Mouse (Mus musculus) heart, embryonic 15.5 days (tissue): ENCODE data around the gene Drc1. TPM values are rescaled to one million over a fixed set of nuclear protein-coding genes. Genes with fewer than 3 reads are reported as not detected.

Source experiments
- ATAC-seq: fragments of 200-750 bp; cut with Nextera tagmentation; replicated peaks from 2 replicates; pipeline ENCODE4 v1.8.0; 2017; ENCODE audit warnings: low read depth, moderate TSS enrichment; ENCODE audit not compliant: insufficient number of reproducible peaks, insufficient read depth, low FRiP score
- H3K27ac ChIP-seq: fragments of 300-500 bp; sonication (generic); 2 replicates; pipeline ENCODE4 v1.5.1; 2015; ENCODE audit warnings: mild to moderate bottlenecking, inconsistent platforms
- H3K27me3 ChIP-seq: fragments of 300-500 bp; sonication (generic); 2 replicates; pipeline ENCODE4 v1.6.1; 2015; ENCODE audit warnings: inconsistent platforms
- H3K36me3 ChIP-seq: fragments of 300-500 bp; sonication (generic); 2 replicates; pipeline ENCODE4 v1.6.1; 2015; ENCODE audit warnings: mild to moderate bottlenecking, inconsistent platforms
- H3K4me1 ChIP-seq: fragments of 300-500 bp; sonication (generic); replicated peaks from 2 replicates; pipeline ENCODE4 v1.6.1; 2015; ENCODE audit warnings: inconsistent platforms
- H3K4me2 ChIP-seq: fragments of 300-500 bp; sonication (generic); 2 replicates; pipeline ENCODE4 v1.6.1; 2015; ENCODE audit warnings: inconsistent platforms, mild to moderate bottlenecking, moderate library complexity
- H3K4me3 ChIP-seq: fragments of 300-500 bp; sonication (generic); 2 replicates; pipeline ENCODE4 v1.5.1; 2015; ENCODE audit warnings: mild to moderate bottlenecking, inconsistent platforms
- H3K9ac ChIP-seq: fragments of 300-500 bp; sonication (generic); 2 replicates; pipeline ENCODE4 v1.6.1; 2015; ENCODE audit warnings: mild to moderate bottlenecking, inconsistent platforms
- H3K9me3 ChIP-seq: fragments of 300-500 bp; sonication (generic); replicated peaks from 2 replicates; pipeline ENCODE4 v1.6.1; 2016; ENCODE audit warnings: inconsistent platforms
- WGBS: fragments of 180-500 bp; shearing (Covaris S2); methylation state at CpG from one replicate; pipeline ENCODE4 v1.1.7; 2015; ENCODE audit warnings: mixed read lengths; 5-methylcytosine and 5-hydroxymethylcytosine counted together
- polyA plus RNA-seq: library from polyadenylated mRNA; unstranded; fragments of >200 nt; fragmentation: Nextera tagmentation; extraction: Ambion mirVana; gene quantifications from 2 replicates; pipeline ENCODE4 v1.2.1, GENCODE M21; 2015

Gene Drc1
- polyA plus RNA-seq, 1 experiment from 2014 or later, result 0.84 TPM

DNA sequence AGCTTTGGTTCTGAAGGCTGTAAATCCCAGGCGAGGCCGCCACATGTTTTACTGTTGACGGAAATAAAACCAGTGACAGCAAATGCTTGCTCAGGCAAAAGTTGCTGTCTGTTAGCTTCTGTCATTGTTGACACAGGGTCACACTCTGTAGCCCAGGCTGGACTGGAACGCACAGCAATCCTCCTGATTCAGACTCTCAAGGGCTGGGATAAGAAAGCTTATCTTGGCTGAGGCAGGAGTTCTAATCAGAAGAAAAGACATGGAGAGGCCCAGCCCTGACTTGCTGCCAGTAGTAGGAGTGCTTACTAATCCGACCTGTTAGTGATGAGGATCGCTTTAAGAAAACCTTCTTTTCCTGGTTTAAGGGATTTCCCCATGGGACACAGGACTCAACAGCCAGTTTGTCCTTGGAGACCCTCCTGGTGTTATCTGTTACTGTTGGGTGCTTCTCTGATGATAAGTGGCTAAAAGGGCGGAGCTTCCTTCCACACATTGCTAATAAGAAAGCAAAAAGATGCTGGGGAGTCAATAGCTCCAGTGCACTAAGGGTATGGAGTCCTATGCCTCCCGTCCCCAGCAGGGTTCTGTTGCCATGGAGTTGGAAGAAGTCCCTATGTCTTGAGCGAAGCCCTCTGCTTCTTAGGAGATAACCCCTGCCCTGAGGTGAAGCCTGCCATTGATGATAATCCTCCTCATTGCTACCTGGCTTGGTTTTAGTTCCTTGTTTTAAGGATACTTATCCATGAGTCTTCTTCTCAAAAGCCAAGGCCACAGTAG is 6.1 kb downstream of the Drc1 start:
- WGBS, result 58% methylated on average over 9 of the region's 9 CpGs
- Histone ChIP-seq H3K27me3 (no peaks in the 10 kb centered on the region), H3K4me2 (no peak overlapping the region), H3K9me3 (no peaks in the 10 kb centered on the region), H3K4me3 (no peak overlapping the region), H3K36me3 (no peaks in the 10 kb centered on the region), H3K9ac (no peak overlapping the region), H3K27ac (no peak overlapping the region), H3K4me1 (no peaks in the 10 kb centered on the region)
- no peak for ATAC-seq

- Histone ChIP-seq H3K36me3 (no peaks in the 10 kb centered on the region), H3K4me1 (peaks cover 8% of the 10 kb centered on the region), H3K9me3 (no peaks in the 10 kb centered on the region), H3K4me2 (no peak overlapping the region), H3K27me3 (peaks cover 18% of the 10 kb centered on the region), H3K9ac (no peak overlapping the region), H3K27ac (no peak overlapping the region), H3K4me3 (no peak overlapping the region)
- no peak for ATAC-seq
- 75% methylated on average over 5 of the region's 5 CpGs for WGBS
Observed at GRCm38 (mm10) chr5:30340815-30341214, 59.6 kb downstream of the Drc1 start.

GRCm38 (mm10) chr5:30341601-30342365 is 60.6 kb downstream of the Drc1 start:
- 77% methylated on average over 11 of the region's 11 CpGs for WGBS

GRCm38 (mm10) chr5:30342601-30343015 is 61.4 kb downstream of the Drc1 start:
- no peak overlapping the region; the same call in 1 of the 2 replicates for H3K9ac ChIP-seq
- WGBS, result 5% methylated on average over 17 of the region's 17 CpGs
- no peak overlapping the region for H3K27ac ChIP-seq
- H3K4me1 ChIP-seq, result peaks cover 8% of the 10 kb centered on the region
- no peaks in the 10 kb centered on the region for H3K36me3 ChIP-seq
- peak overlapping the region; percentile 29 for H3K4me3 ChIP-seq
- ATAC-seq, result no peak; the same call in 1 of the 2 replicates
- H3K9me3 ChIP-seq, result no peaks in the 10 kb centered on the region
- peak overlapping the region; percentile 65 for H3K4me2 ChIP-seq
- peaks cover 18% of the 10 kb centered on the region for H3K27me3 ChIP-seq

More at GRCm38 (mm10) chr5:30341601-30342365, 60.6 kb downstream of the Drc1 start:
- Histone ChIP-seq H3K27ac (no peak overlapping the region), H3K4me1 (peaks cover 8% of the 10 kb centered on the region), H3K9ac (no peak overlapping the region), H3K4me3 (no peak overlapping the region), H3K27me3 (peaks cover 18% of the 10 kb centered on the region), H3K9me3 (no peaks in the 10 kb centered on the region), H3K4me2 (no peak overlapping the region), H3K36me3 (no peaks in the 10 kb centered on the region)
- no peak for ATAC-seq

DNA sequence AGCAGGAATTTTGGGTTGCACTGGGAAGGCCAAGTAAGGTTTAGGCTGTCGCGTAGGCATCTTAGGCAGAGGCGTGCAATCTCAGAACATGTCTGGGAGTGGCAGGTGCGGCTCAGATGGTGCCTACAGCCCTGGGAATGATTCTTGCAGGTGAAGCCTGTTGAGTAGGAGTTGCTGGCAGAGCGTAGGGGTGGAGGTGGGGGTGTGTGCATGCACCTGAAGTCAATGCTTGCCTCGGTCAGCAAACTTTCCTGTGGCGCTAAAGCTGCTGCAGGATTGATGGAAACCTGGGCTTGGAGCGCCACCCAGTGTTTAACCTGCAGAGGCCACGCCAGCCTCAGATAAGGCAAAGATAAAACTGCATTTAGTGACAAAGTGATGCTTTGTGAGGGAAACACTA is 61.9 kb downstream of the Drc1 start:
- Histone ChIP-seq H3K9me3 (no peaks in the 10 kb centered on the region), H3K27me3 (peaks cover 18% of the 10 kb centered on the region), H3K9ac (no peak overlapping the region), H3K27ac (no peak overlapping the region), H3K4me1 (peaks cover 8% of the 10 kb centered on the region), H3K4me2 (peak overlapping the region; percentile 65), H3K36me3 (no peaks in the 10 kb centered on the region), H3K4me3 (peak overlapping the region; percentile 29)
- peak; percentile 58; the same call in 1 of the 2 replicates for ATAC-seq
- WGBS, result 5% methylated on average over 9 of the region's 9 CpGs

DNA sequence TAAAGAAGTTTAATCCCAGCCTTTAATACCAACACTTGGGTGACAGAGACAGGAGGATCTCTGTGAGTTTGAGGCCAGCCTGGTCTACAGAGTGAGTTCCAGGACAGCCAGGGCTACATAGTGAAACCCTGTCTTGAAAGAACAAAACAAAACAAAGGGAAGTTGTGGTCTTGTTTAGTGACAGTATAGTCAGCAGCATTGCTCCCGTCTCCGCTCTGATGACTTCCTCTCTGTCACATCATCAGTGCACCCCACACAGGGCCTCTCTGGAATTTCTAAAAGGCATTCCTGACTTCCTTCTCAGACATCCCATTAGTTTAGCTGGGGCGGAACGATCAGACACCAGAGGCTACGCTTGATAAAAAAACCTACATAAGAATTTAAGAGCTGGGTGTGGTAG is 62.7 kb downstream of the Drc1 start:
- Histone ChIP-seq H3K36me3 (no peaks in the 10 kb centered on the region), H3K9me3 (no peaks in the 10 kb centered on the region), H3K9ac (no peak overlapping the region), H3K4me1 (peaks cover 8% of the 10 kb centered on the region), H3K27ac (no peak overlapping the region), H3K4me3 (no peak overlapping the region), H3K27me3 (peaks cover 18% of the 10 kb centered on the region), H3K4me2 (no peak overlapping the region)
- ATAC-seq, result no peak
- WGBS, result 34% methylated on average over 5 of the region's 5 CpGs

GRCm38 (mm10) chr5:30353605-30354004 is 72.4 kb downstream of the Drc1 start:
- no peaks in the 10 kb centered on the region for H3K9me3 ChIP-seq
- ATAC-seq, result no peak
- peaks cover 4% of the 10 kb centered on the region; the same call in 1 of the 2 replicates for H3K4me1 ChIP-seq
- no peak overlapping the region for H3K4me3 ChIP-seq
- no peaks in the 10 kb centered on the region for H3K27me3 ChIP-seq
- 73% methylated on average over 3 of the region's 3 CpGs for WGBS
- H3K27ac ChIP-seq, result no peak overlapping the region
- H3K4me2 ChIP-seq, result no peak overlapping the region
- no peak overlapping the region for H3K9ac ChIP-seq
- H3K36me3 ChIP-seq, result no peaks in the 10 kb centered on the region

- Histone ChIP-seq H3K9me3 (no peaks in the 10 kb centered on the region), H3K36me3 (no peaks in the 10 kb centered on the region), H3K4me1 (peaks cover 4% of the 10 kb centered on the region; the same call in 1 of the 2 replicates), H3K27me3 (no peaks in the 10 kb centered on the region), H3K4me2 (no peak overlapping the region), H3K4me3 (no peak overlapping the region), H3K9ac (no peak overlapping the region), H3K27ac (no peak overlapping the region)
- ATAC-seq, result no peak
- WGBS, result 73% methylated on average over 7 of the region's 7 CpGs
Observed at GRCm38 (mm10) chr5:30355114-30355513, 73.9 kb downstream of the Drc1 start.

DNA sequence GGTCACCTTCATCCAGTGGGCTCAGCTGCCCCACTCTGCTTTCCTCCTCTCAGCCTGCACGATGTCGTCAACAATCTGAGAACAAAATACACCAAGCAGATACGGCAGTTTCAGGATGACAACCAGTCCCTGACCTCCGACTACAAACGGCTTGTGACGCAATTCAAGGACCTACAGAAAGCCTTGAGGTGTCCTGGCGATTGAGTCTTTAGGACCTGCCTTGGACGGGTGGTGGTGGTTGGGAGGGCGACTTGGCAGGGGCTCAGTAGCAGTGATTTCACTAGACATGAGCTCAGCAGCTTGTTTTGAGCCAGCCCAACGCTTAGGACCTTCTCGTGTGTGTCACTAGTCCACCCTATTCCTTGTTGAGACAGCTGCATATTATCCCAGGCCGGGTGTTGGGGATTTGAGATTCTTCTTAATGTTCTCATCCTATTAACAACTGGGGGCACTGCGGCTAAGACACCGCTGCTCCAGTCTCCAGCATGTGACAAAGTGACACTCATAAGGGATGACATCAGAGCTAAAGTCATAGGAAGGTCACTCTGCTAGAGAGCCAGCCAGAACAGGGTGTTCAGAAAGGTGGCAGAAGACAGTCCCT is 74.5 kb downstream of the Drc1 start:
- Histone ChIP-seq H3K4me2 (no peak overlapping the region), H3K4me3 (no peak overlapping the region), H3K9me3 (no peaks in the 10 kb centered on the region), H3K4me1 (peaks cover 4% of the 10 kb centered on the region; the same call in 1 of the 2 replicates), H3K36me3 (no peaks in the 10 kb centered on the region), H3K27me3 (no peaks in the 10 kb centered on the region), H3K27ac (no peak overlapping the region), H3K9ac (no peak overlapping the region)
- no peak for ATAC-seq
- WGBS, result 63% methylated on average over 14 of the region's 14 CpGs

DNA sequence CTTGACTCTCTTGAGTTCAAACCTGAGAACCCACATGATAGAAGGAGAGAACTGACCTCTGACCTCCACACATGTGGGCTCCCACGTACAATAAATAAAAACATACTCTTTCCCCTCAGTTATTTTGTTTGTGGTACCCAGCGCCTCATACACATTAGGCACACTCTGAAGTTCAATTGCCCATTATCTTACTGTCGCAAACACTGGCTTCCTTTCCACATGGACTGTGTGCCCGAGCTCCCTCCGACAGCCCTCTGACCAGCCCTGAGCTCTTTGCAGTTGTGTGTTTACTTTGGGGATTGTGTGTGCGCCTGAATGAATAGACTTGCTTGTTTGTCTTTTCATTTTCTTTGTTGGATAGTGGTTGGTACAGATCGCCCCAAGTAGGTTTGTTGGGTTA is 75.5 kb downstream of the Drc1 start:
- Histone ChIP-seq H3K27ac (no peak overlapping the region), H3K9me3 (no peaks in the 10 kb centered on the region), H3K4me1 (peaks cover 4% of the 10 kb centered on the region; the same call in 1 of the 2 replicates), H3K9ac (no peak overlapping the region), H3K4me2 (no peak overlapping the region), H3K4me3 (no peak overlapping the region), H3K36me3 (no peaks in the 10 kb centered on the region), H3K27me3 (no peaks in the 10 kb centered on the region)
- 80% methylated on average over 7 of the region's 7 CpGs for WGBS
- no peak for ATAC-seq

- Histone ChIP-seq H3K9me3 (no peaks in the 10 kb centered on the region), H3K27me3 (no peaks in the 10 kb centered on the region), H3K4me1 (peaks cover 4% of the 10 kb centered on the region; the same call in 1 of the 2 replicates), H3K9ac (no peak overlapping the region), H3K27ac (no peak overlapping the region), H3K36me3 (no peaks in the 10 kb centered on the region), H3K4me2 (no peak overlapping the region), H3K4me3 (no peak overlapping the region)
- 79% methylated on average over 10 of the region's 10 CpGs for WGBS
- ATAC-seq, result no peak
Observed at GRCm38 (mm10) chr5:30358436-30359099, 77.4 kb downstream of the Drc1 start.
